Mouse (Mus musculus): ENCODE results near the gene Sycp3.

DNA sequence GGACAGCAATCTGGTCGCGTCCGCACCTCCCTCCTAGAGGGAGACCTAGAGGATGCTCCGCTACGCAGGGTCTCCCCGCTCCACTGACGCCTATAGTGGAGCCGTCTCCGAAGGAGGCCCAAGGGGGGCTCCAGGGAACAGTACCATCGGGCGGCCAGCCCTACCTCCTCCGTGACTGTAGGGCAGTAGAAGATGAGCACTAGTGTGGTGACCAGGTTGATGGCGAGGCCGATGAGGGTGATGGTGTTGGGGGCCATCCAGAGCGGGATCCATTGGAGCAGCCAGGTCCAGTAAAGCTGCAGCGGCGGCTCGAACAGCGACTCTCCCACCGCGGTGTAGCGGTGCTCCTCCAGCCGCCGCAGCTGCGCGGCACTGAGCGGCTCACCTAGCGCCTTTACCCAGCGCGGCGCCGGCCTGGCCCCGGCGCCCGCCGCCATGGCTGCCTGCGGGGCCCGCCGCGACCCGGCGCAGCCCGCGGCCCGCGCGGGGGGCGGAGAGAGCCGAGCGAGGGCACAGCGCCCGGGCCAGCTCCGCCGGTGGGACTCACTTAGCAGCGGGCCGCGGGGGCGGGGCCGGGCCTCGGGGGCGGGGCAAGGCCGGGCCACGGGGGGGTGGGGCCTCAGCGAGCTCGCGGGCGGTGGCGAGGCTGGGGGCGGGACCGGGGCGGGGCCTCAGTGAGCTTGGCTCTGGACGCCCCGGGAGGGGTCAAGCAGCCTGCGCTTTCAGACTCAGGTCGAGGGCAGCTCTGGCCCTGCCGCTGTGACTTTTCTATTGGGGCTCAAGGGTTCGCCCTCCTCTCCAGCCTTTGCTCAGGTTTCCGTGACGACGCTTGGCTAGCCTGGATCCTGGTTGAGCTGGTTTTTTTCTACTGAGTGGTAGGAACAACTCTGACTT lies 44.3 kb downstream of the Sycp3 start, which contains the start of gene Chpt1:
- TF ChIP-seq ZC3H11A (IDR thresholded peaks at IDR 0.05; ENCODE audit: borderline replicate concordance, low read depth, low read length) (no peak), HCFC1 (IDR thresholded peaks at IDR 0.05; ENCODE audit: borderline replicate concordance, insufficient read depth, low read length) (no peak), ZNF384 (IDR thresholded peaks at IDR 0.05; ENCODE audit: low read depth, low read length) (no peak), CHD2 (IDR thresholded peaks at IDR 0.05; ENCODE audit: low read depth, low read length) (no peak)

Data from ES-E14 (cell line).